Mouse (Mus musculus) gastrocnemius, postnatal 36 days (tissue): ENCODE data around the gene Rab3b. TPM values are rescaled to one million over a fixed set of nuclear protein-coding genes. Genes with fewer than 3 reads are reported as not detected.

Source experiments
- total RNA-seq, 2 experiments: library from RNA; stranded (reverse); gene quantifications; 2 replicates each; pipeline ENCODE4 v1.2.3; 2021

Rab3b gene
- total RNA-seq, 2 experiments from 2014 or later, result 0.32 TPM; not detected in 1

Other genes with a start within 250 kb of the Rab3b start
- 1 to 10 TPM in 1 of 2 experiments, under 1 TPM in 1; 0.69 to 1.1 TPM for gene 3110021N24Rik, start 159.4 kb upstream of the Rab3b start, total RNA-seq
- 10 to 100 TPM; 45.5 to 51.0 TPM for gene Zfyve9, start 98.3 kb upstream of the Rab3b start, total RNA-seq
- gene Btf3l4, start 45.4 kb upstream of the Rab3b start, total RNA-seq, result 10 to 100 TPM; 43.3 to 44.6 TPM
- gene Txndc12, start 44.5 kb upstream of the Rab3b start, total RNA-seq, result 10 to 100 TPM; 11.5 to 13.3 TPM
- 10 to 100 TPM; 18.9 to 21.7 TPM for gene Kti12, start 31.3 kb upstream of the Rab3b start, total RNA-seq
- gene A730015C16Rik, start 30.4 kb upstream of the Rab3b start, total RNA-seq, result not detected
- 100 to 1,000 TPM; 102 to 120 TPM for gene Nrd1, start 121.6 kb downstream of the Rab3b start, total RNA-seq